Mouse (Mus musculus) CD4-positive, CD25-positive, alpha-beta regulatory T cell, adult 4 months (primary cell): ENCODE data around the gene Hspa5. TPM values are rescaled to one million over a fixed set of nuclear protein-coding genes. Genes with fewer than 3 reads are reported as not detected.
"Not testable (repeated sequence)": the region's sequence is repeated elsewhere in the genome, so short reads cannot be mapped to it uniquely, and the experiment has no call there.

ENCODE experiments used
- ATAC-seq: one replicate; pipeline ENCODE4 v1.8.0; 2017
- polyA plus RNA-seq, 2 experiments: library from polyadenylated mRNA; unstranded; fragments of 100-300 nt; shearing (Covaris generic); gene quantifications; one replicate each; pipeline ENCODE4 v1.2.1; 2017

The Hspa5 gene
- polyA plus RNA-seq, 2 experiments from 2014 or later: 536 to 586 TPM

GRCm38 (mm10) chr2:34772252-34773235, 774 bp downstream of the Hspa5 start:
- peak; percentile 44 for ATAC-seq

GRCm38 (mm10) chr2:34773673-34774072, 1.9 kb downstream of the Hspa5 start:
- ATAC-seq: no peak

GRCm38 (mm10) chr2:34774493-34774892, 2.7 kb downstream of the Hspa5 start:
- no peak for ATAC-seq

- no peak for ATAC-seq
Observed at GRCm38 (mm10) chr2:34777237-34777868, 5.6 kb downstream of the Hspa5 start.

GRCm38 (mm10) chr2:34783064-34784020, 11.6 kb downstream of the Hspa5 start:
- ATAC-seq: no peak

- peak; percentile 79 for ATAC-seq
Observed at GRCm38 (mm10) chr2:34784085-34784484, 12.3 kb downstream of the Hspa5 start.

GRCm38 (mm10) chr2:34790282-34790681, 18.5 kb downstream of the Hspa5 start:
- ATAC-seq: peak; percentile 99

- not testable (repeated sequence) for ATAC-seq
Observed at GRCm38 (mm10) chr2:34792543-34792942, 20.8 kb downstream of the Hspa5 start.

GRCm38 (mm10) chr2:34794511-34794910, 22.7 kb downstream of the Hspa5 start:
- no peak for ATAC-seq

GRCm38 (mm10) chr2:34795426-34795825, 23.7 kb downstream of the Hspa5 start:
- ATAC-seq: no peak

GRCm38 (mm10) chr2:34799357-34800256, 27.8 kb downstream of the Hspa5 start, which contains the start of gene Rabepk:
Rabepk (minus strand) TSS chr2:34799912.
- ATAC-seq: peak; percentile 77

GRCm38 (mm10) chr2:34800371-34800770, 28.6 kb downstream of the Hspa5 start:
- ATAC-seq: no peak

- ATAC-seq: peak; percentile 90
Observed at GRCm38 (mm10) chr2:34801516-34802482, 30.0 kb downstream of the Hspa5 start.

- peak; percentile 7 for ATAC-seq
Observed at GRCm38 (mm10) chr2:34802565-34803245, 30.9 kb downstream of the Hspa5 start.

GRCm38 (mm10) chr2:34803746-34804145, 32.0 kb downstream of the Hspa5 start:
- ATAC-seq: no peak

- ATAC-seq: no peak
Observed at GRCm38 (mm10) chr2:34804172-34804571, 32.4 kb downstream of the Hspa5 start.

- no peak for ATAC-seq
Observed at GRCm38 (mm10) chr2:34804815-34805214, 33.0 kb downstream of the Hspa5 start.

GRCm38 (mm10) chr2:34805364-34805950, 33.7 kb downstream of the Hspa5 start:
- ATAC-seq: no peak

- ATAC-seq: peak; percentile 26
Observed at GRCm38 (mm10) chr2:34808057-34808456, 36.3 kb downstream of the Hspa5 start.
